Mouse (Mus musculus) liver, embryonic 16.5 days (tissue): Measurements from ENCODE around the gene Emc8. TPM values are rescaled to one million over a fixed set of nuclear protein-coding genes. Genes with fewer than 3 reads are reported as not detected.

Experiments used
- ATAC-seq: fragments of 200-750 bp; cut with Nextera tagmentation; 2 replicates; pipeline ENCODE4 v1.8.0; 2017; ENCODE audit warnings: low read depth, mild to moderate bottlenecking, moderate number of reproducible peaks, moderate library complexity
- H3K27ac ChIP-seq: fragments of 300-500 bp; sonication (generic); 2 replicates; pipeline ENCODE4 v1.5.1; 2014; ENCODE audit warnings: mild to moderate bottlenecking, low read length
- H3K27me3 ChIP-seq: fragments of 300-500 bp; sonication (generic); 2 replicates; pipeline ENCODE4 v1.6.1; 2014; ENCODE audit warnings: low read depth, low read length, mixed read lengths; ENCODE audit not compliant: control insufficient read depth, insufficient read depth
- H3K36me3 ChIP-seq: fragments of 300-500 bp; sonication (generic); 2 replicates; pipeline ENCODE4 v1.6.1; 2014; ENCODE audit warnings: mild to moderate bottlenecking; ENCODE audit not compliant: control insufficient read depth, insufficient read depth
- H3K4me1 ChIP-seq: fragments of 300-500 bp; sonication (generic); 2 replicates; pipeline ENCODE4 v1.6.1; 2014; ENCODE audit warnings: low read depth, low read length, mixed read lengths; ENCODE audit not compliant: control insufficient read depth
- H3K4me2 ChIP-seq: fragments of 300-500 bp; sonication (generic); 2 replicates; pipeline ENCODE4 v1.6.1; 2014; ENCODE audit warnings: low read depth, low read length, mixed read lengths
- H3K4me3 ChIP-seq: fragments of 300-500 bp; sonication (generic); 2 replicates; pipeline ENCODE4 v1.5.1; 2014; ENCODE audit warnings: low read depth, mild to moderate bottlenecking, low read length
- H3K9ac ChIP-seq: fragments of 300-500 bp; sonication (generic); 2 replicates; pipeline ENCODE4 v1.6.1; 2014; ENCODE audit warnings: low read depth, low read length
- H3K9me3 ChIP-seq: fragments of 300-500 bp; sonication (generic); replicated peaks from 2 replicates; pipeline ENCODE4 v1.6.1; 2016; ENCODE audit warnings: low read length; ENCODE audit not compliant: control insufficient read depth
- WGBS: fragments of 180-500 bp; shearing (Covaris S2); extraction: QIAGEN DNeasy Blood & Tissue Kit; methylation state at CpG from one replicate; pipeline ENCODE4 v1.1.7; 2014; ENCODE audit not compliant: insufficient replicate concordance; 5-methylcytosine and 5-hydroxymethylcytosine counted together
- polyA plus RNA-seq: library from polyadenylated mRNA; unstranded; fragments of >200 nt; fragmentation: Nextera tagmentation; extraction: Ambion mirVana; gene quantifications from 2 replicates; pipeline ENCODE4 v1.2.1, GENCODE M21; 2015

Gene Emc8
- polyA plus RNA-seq, 1 experiment from 2014 or later, result 83.1 TPM

DNA sequence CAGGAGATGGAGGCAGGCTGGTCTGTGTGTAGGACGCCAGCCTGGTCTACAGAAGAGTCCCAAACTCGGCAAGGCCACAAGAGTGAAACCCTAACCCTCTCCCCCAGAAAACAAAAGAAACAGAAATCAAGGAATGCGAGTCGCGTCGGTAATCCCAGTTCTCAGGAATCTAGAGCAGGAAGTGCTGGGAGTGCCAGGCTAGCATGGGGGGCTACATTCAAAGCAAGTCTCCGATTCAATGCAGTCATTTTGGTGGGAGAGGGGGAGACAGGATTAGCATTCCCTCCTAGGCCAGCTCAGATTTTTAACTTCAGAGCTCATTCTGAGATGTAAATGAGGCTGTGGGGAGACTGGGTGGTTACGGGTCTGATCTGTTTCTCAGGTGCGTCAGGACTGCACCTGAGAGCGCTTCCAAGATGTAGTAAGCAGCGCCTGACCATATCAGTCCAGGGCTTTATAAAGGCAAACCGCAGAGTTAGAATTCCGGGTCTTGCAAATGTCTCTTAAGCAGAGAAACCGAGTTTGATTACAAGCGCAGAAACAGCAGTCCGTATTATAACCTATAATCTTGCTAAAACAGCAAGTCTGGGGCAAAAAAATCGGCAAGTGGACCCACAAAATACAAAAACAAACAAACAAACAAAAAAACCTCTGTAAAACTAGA, 1.4 kb downstream of the Emc8 start:
- H3K4me1 ChIP-seq, result peaks cover 27% of the 10 kb centered on the region
- WGBS, result 10% methylated on average over 17 of the region's 17 CpGs

DNA sequence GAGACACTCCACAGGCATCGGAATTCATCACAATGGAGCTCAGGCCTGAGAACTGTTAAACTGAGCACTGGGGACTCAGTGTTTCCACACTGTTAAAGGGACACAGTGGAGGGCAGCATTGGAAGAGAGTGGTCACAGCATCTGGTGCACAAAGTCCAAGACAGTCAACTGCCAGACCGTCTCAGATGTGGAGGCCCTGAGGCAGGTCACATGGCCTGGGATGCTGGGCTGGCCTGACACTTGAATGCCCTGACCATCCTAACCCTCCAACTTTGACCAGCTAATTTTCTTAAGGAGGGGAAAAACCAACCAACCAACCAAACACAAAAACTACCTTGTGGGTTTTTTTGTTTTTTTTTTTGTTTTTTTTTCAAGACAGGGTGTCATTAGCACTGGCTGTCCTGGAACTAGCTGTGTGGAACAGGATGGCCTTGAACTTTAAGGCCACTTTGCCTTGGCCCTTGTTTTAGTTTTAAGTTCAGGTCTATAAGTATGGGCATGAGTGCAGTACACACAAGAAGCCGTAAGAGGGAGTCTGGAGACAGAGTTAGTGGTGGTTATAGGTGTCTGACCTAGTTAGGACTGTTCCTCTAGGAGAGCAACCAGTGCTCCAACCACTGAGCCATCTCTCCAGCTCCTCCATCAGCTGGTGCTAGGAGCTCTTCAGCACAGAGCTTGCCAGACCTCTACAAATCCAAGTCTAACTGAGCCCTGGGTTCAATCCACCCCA, 2.5 kb downstream of the Emc8 start:
- H3K4me2 ChIP-seq, result peak overlapping the region; percentile 91
- H3K9ac ChIP-seq, result peak overlapping the region; percentile 11; the same call in 1 of the 2 replicates
- peaks cover 27% of the 10 kb centered on the region for H3K4me1 ChIP-seq
- ATAC-seq, result no peak
- H3K4me3 ChIP-seq, result peak overlapping the region; percentile 92; the same call in 1 of the 2 replicates
- H3K27me3 ChIP-seq, result no peaks in the 10 kb centered on the region
- no peaks in the 10 kb centered on the region for H3K9me3 ChIP-seq
- no peak overlapping the region for H3K27ac ChIP-seq
- 63% methylated on average over 3 of the region's 3 CpGs for WGBS
- peaks cover 10% of the 10 kb centered on the region for H3K36me3 ChIP-seq

More for the DNA sequence above, 1.4 kb downstream of the Emc8 start:
- Histone ChIP-seq H3K27ac (peak overlapping the region; percentile 94), H3K27me3 (no peaks in the 10 kb centered on the region), H3K4me2 (peak overlapping the region; percentile 91), H3K4me3 (peak overlapping the region; percentile 92), H3K9me3 (no peaks in the 10 kb centered on the region), H3K9ac (peak overlapping the region; percentile 94), H3K36me3 (peaks cover 18% of the 10 kb centered on the region)
- ATAC-seq, result no peak

DNA sequence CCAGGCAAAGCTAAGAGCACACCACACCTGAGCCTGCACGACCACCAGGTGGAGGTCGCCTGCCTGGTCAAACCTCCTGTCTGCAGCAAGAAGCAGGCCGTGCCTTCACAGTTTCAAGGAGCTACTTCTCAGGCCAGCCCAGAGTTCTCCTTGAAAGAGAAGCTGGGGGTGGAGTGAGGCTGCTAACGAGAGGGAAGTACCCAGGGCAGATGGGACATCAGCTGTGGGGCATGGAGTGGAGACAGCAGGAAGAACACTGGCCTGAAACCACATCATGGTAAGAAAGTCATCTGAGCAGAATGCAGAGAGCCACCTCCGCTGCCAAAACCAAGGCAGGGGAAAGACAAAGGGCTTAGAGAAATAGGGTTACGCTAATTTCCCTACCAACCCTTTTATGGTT, 3.8 kb downstream of the Emc8 start:
- H3K27me3 ChIP-seq, result no peaks in the 10 kb centered on the region
- H3K4me2 ChIP-seq, result no peak overlapping the region
- WGBS, result 63% methylated on average over 6 of the region's 6 CpGs
- H3K4me3 ChIP-seq, result no peak overlapping the region
- H3K4me1 ChIP-seq, result peaks cover 25% of the 10 kb centered on the region
- no peak overlapping the region for H3K27ac ChIP-seq
- no peak overlapping the region for H3K9ac ChIP-seq
- H3K36me3 ChIP-seq, result no peaks in the 10 kb centered on the region
- ATAC-seq, result no peak
- H3K9me3 ChIP-seq, result no peaks in the 10 kb centered on the region

DNA sequence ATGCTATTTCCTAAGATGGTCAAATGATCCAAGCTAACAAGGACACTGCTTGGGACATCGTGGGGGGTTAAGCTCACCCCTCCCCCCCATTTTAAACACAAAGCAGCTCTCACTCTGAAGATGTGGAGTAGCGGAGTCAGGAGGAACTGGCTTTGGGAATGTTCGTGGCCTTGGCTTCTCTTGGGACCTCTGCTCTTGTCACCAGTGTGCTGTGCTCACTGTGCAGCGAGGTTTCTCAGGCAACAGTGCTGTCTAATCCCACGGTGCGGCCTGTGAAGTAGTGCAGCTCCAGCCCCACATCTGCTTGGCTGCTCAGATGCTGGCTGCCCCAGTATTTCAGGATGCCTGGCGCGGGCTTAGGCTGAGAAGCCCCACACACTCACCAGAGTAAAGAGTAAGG, 11.0 kb downstream of the Emc8 start:
- no peak overlapping the region for H3K4me2 ChIP-seq
- H3K27me3 ChIP-seq, result no peaks in the 10 kb centered on the region
- no peaks in the 10 kb centered on the region for H3K9me3 ChIP-seq
- no peaks in the 10 kb centered on the region for H3K4me1 ChIP-seq
- peaks cover 18% of the 10 kb centered on the region for H3K36me3 ChIP-seq
- WGBS, result 85% methylated on average over 8 of the region's 8 CpGs
- H3K4me3 ChIP-seq, result no peak overlapping the region
- H3K9ac ChIP-seq, result no peak overlapping the region
- no peak overlapping the region for H3K27ac ChIP-seq
- no peak for ATAC-seq

- H3K27ac ChIP-seq, result no peak overlapping the region
Observed at GRCm38 (mm10) chr8:120656322-120657052, 11.9 kb downstream of the Emc8 start.

DNA sequence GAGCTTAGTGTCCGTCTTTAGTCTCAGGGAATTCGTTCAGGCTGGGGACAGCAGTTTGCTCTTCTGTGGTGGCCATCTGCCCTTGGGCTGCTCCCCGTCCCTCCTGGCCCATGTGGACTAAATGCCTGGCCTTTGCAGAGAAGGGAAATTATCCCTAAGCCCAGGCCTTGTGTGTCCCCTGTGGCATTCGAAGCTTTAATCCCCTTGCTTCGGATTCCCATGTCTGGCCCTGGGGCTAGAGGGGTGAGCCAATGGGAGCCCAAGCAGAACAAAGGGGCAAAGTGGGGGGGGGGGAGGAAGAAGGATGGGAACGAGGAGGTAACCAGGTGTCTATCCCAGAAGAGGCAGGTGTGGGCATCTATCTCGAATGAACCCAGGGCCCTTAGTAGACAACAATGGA, 20.8 kb downstream of the Emc8 start, which contains the start of gene 1190005I06Rik:
TSS of gene 1190005I06Rik (minus strand) at position 101 of the 400 bp plus-strand sequence.
- no peaks in the 10 kb centered on the region for H3K9me3 ChIP-seq
- H3K9ac ChIP-seq, result no peak within 1 kb of the TSS
- no peak within 1 kb of the TSS for H3K27ac ChIP-seq
- no peak within 1 kb of the TSS for H3K4me3 ChIP-seq
- no peak for ATAC-seq
- no peaks in the 10 kb centered on the region for H3K36me3 ChIP-seq
- WGBS, result 59% methylated on average over 7 of the region's 7 CpGs
- no peaks in the 10 kb centered on the region for H3K4me1 ChIP-seq
- H3K27me3 ChIP-seq, result no peaks in the 10 kb centered on the region
- no peak within 1 kb of the TSS for H3K4me2 ChIP-seq

More at GRCm38 (mm10) chr8:120656322-120657052, 11.9 kb downstream of the Emc8 start:
- no peaks in the 10 kb centered on the region for H3K4me1 ChIP-seq
- no peak overlapping the region for H3K4me2 ChIP-seq
- H3K36me3 ChIP-seq, result peaks cover 18% of the 10 kb centered on the region
- H3K9ac ChIP-seq, result no peak overlapping the region
- H3K9me3 ChIP-seq, result no peaks in the 10 kb centered on the region
- H3K27me3 ChIP-seq, result no peaks in the 10 kb centered on the region
- 84% methylated on average over 7 of the region's 7 CpGs for WGBS
- no peak overlapping the region for H3K4me3 ChIP-seq
- ATAC-seq, result no peak

DNA sequence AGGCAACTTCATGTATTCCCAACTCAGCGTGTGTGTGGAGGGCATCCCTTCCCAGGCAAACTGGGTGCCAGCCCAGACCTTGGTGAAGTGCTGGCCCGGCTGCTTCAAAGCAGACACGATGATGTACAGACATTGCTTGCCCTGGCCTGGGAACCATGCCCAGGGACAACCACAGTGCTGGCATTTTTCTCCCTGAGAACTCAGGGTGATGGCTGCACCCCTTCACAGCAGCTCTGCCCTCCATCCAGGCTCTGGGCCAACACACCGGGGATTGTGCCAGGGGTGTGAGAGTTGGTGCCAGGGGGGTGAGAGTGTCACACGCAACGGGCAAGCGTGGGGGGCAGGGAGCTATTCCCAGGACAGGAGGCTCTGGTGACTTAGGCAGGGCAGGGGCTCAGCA, 23.7 kb downstream of the Emc8 start:
- Histone ChIP-seq H3K4me1 (no peaks in the 10 kb centered on the region), H3K36me3 (no peaks in the 10 kb centered on the region), H3K4me2 (no peak overlapping the region), H3K4me3 (no peak overlapping the region), H3K27me3 (no peaks in the 10 kb centered on the region), H3K9ac (no peak overlapping the region), H3K9me3 (no peaks in the 10 kb centered on the region), H3K27ac (no peak overlapping the region)
- ATAC-seq, result no peak
- WGBS, result 65% methylated on average over 7 of the region's 7 CpGs

GRCm38 (mm10) chr8:120642031-120642662, 26.2 kb downstream of the Emc8 start:
- no peaks in the 10 kb centered on the region for H3K4me1 ChIP-seq
- no peaks in the 10 kb centered on the region; the same call in 1 of the 2 replicates for H3K27me3 ChIP-seq
- H3K36me3 ChIP-seq, result no peaks in the 10 kb centered on the region
- 66% methylated on average over 10 of the region's 10 CpGs for WGBS
- no peak overlapping the region for H3K4me2 ChIP-seq
- no peak for ATAC-seq
- H3K9ac ChIP-seq, result no peak overlapping the region
- no peaks in the 10 kb centered on the region for H3K9me3 ChIP-seq
- no peak overlapping the region for H3K27ac ChIP-seq
- H3K4me3 ChIP-seq, result no peak overlapping the region
